Mouse (Mus musculus): Measurements from ENCODE around the gene Ptpn5. TPM values are rescaled to one million over a fixed set of nuclear protein-coding genes. Genes with fewer than 3 reads are reported as not detected.

The Ptpn5 gene
- polyA plus RNA-seq, 1 experiment from 2014 or later = 2.3 TPM

- Histone ChIP-seq H3K4me2 (ENCODE audit: low read length) (no peak overlapping the region), H3K27ac (ENCODE audit: low read depth) (no peak overlapping the region), H3K9ac (ENCODE audit: low read length) (no peak overlapping the region), H3K36me3 (ENCODE audit: control insufficient read depth, insufficient read depth, low read length) (no peaks in the 10 kb centered on the region), H3K4me1 (replicated peaks; ENCODE audit: control insufficient read depth, insufficient read depth, low read length) (no peaks in the 10 kb centered on the region), H3K27me3 (replicated peaks; ENCODE audit: control insufficient read depth, insufficient read depth, low read length) (no peaks in the 10 kb centered on the region), H3K9me3 (ENCODE audit: control insufficient read depth, low read length) (no peaks in the 10 kb centered on the region), H3K4me3 (ENCODE audit: low read depth, low read length) (no peak overlapping the region)
- DNase-seq (ENCODE audit: low spot score) = no peak
- no peak for ATAC-seq (replicated peaks; ENCODE audit: low FRiP score, low TSS enrichment, low read depth)
Measured at GRCm38 (mm10) chr7:47106949-47107348, 26.5 kb downstream of the Ptpn5 start.

GRCm38 (mm10) chr7:47103671-47104414, 29.6 kb downstream of the Ptpn5 start:
- Histone ChIP-seq H3K4me3 (ENCODE audit: low read depth, low read length) (no peak overlapping the region), H3K9me3 (ENCODE audit: control insufficient read depth, low read length) (no peaks in the 10 kb centered on the region), H3K9ac (ENCODE audit: low read length) (no peak overlapping the region), H3K27me3 (replicated peaks; ENCODE audit: control insufficient read depth, insufficient read depth, low read length) (no peaks in the 10 kb centered on the region), H3K27ac (ENCODE audit: low read depth) (no peak overlapping the region), H3K36me3 (ENCODE audit: control insufficient read depth, insufficient read depth, low read length) (no peaks in the 10 kb centered on the region), H3K4me1 (replicated peaks; ENCODE audit: control insufficient read depth, insufficient read depth, low read length) (no peaks in the 10 kb centered on the region), H3K4me2 (ENCODE audit: low read length) (no peak overlapping the region)
- no peak for DNase-seq (ENCODE audit: low spot score)
- ATAC-seq (replicated peaks; ENCODE audit: low FRiP score, low TSS enrichment, low read depth) = no peak
- WGBS = 67% methylated on average over 1 of the region's 1 CpGs

DNA sequence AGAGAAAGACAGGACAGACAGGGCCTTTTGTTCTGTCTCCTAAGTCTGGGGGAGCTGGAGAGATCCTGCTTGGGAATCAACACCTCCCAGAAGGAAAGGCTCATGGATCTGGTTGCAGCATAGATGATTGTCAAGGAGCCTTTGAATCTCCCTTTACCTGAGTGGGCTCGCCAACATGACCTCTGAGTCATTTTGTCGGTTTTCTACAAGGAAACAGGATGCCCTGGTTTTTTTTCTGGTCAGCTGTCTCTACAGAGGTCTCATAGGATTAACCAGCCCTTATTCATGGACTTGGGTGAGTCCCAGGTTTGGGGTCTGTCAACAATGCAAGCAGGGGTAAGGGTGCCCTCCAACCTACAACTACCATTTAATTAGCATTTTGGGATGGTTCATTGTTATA, 30.5 kb downstream of the Ptpn5 start:
- Histone ChIP-seq H3K27me3 (replicated peaks; ENCODE audit: control insufficient read depth, insufficient read depth, low read length) (no peaks in the 10 kb centered on the region), H3K4me2 (ENCODE audit: low read length) (no peak overlapping the region), H3K27ac (ENCODE audit: low read depth) (no peak overlapping the region), H3K4me1 (replicated peaks; ENCODE audit: control insufficient read depth, insufficient read depth, low read length) (no peaks in the 10 kb centered on the region), H3K4me3 (ENCODE audit: low read depth, low read length) (no peak overlapping the region), H3K9me3 (ENCODE audit: control insufficient read depth, low read length) (no peaks in the 10 kb centered on the region), H3K9ac (ENCODE audit: low read length) (no peak overlapping the region), H3K36me3 (ENCODE audit: control insufficient read depth, insufficient read depth, low read length) (no peaks in the 10 kb centered on the region)
- 61% methylated on average over 2 of the region's 2 CpGs for WGBS
- DNase-seq (ENCODE audit: low spot score) = no peak
- no peak for ATAC-seq (replicated peaks; ENCODE audit: low FRiP score, low TSS enrichment, low read depth)

DNA sequence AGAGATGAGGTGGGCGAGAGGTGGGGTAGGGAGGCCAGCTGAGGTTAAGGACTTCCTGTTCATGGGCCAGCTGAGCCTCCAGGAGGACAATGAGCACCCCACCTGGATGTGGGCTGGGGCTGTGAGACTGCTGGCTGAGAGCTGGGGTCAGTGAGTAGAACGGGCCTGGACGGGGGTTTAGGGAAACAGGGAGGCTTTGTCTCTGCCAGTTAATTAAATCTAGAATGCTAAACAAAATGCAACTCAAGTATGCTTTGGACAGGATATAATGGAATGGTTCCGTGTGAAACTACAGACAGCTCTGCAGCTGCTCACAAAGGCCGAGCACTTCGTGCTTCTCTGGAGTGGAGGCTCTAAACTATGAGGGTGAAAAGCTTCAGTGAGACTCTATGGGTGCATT, 32.9 kb downstream of the Ptpn5 start:
- no peak for ATAC-seq (replicated peaks; ENCODE audit: low FRiP score, low TSS enrichment, low read depth)
- no peak overlapping the region for H3K27ac ChIP-seq (ENCODE audit: low read depth)
- WGBS = 71% methylated on average over 6 of the region's 6 CpGs

DNA sequence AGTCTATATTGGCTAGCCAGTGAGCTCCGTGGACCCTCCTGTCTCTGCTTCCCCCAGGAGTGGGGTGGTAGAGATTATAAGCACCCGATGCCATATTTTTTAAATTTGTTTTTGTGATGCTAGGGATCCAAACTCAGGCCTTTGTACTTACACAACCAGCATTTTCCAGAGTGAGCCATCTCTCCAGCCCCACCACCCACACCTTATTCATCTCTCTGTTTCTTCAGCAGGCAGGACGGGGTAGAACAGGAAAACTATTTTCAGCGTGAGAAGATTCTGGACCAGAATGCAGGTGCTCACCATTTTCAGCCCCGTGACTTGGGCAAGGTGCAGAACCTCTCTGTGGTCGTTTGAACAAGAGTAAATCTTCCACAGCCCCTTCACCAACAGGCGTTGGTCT, 34.2 kb downstream of the Ptpn5 start:
- Histone ChIP-seq H3K9ac (ENCODE audit: low read length) (no peak overlapping the region), H3K4me2 (ENCODE audit: low read length) (no peak overlapping the region), H3K9me3 (ENCODE audit: control insufficient read depth, low read length) (no peaks in the 10 kb centered on the region), H3K36me3 (ENCODE audit: control insufficient read depth, insufficient read depth, low read length) (no peaks in the 10 kb centered on the region), H3K4me3 (ENCODE audit: low read depth, low read length) (no peak overlapping the region), H3K27ac (ENCODE audit: low read depth) (no peak overlapping the region), H3K4me1 (replicated peaks; ENCODE audit: control insufficient read depth, insufficient read depth, low read length) (no peaks in the 10 kb centered on the region), H3K27me3 (replicated peaks; ENCODE audit: control insufficient read depth, insufficient read depth, low read length) (no peaks in the 10 kb centered on the region)
- ATAC-seq (replicated peaks; ENCODE audit: low FRiP score, low TSS enrichment, low read depth) (no peak), DNase-seq (ENCODE audit: low spot score) (no peak)
- 83% methylated on average over 7 of the region's 7 CpGs for WGBS

More for the DNA sequence above, 32.9 kb downstream of the Ptpn5 start:
- H3K9me3 ChIP-seq (ENCODE audit: control insufficient read depth, low read length) = no peaks in the 10 kb centered on the region
- no peak overlapping the region for H3K4me3 ChIP-seq (ENCODE audit: low read depth, low read length)
- no peak overlapping the region for H3K9ac ChIP-seq (ENCODE audit: low read length)
- H3K36me3 ChIP-seq (ENCODE audit: control insufficient read depth, insufficient read depth, low read length) = no peaks in the 10 kb centered on the region
- DNase-seq (ENCODE audit: low spot score) = no peak
- no peak overlapping the region for H3K4me2 ChIP-seq (ENCODE audit: low read length)
- no peaks in the 10 kb centered on the region for H3K27me3 ChIP-seq (replicated peaks; ENCODE audit: control insufficient read depth, insufficient read depth, low read length)
- H3K4me1 ChIP-seq (replicated peaks; ENCODE audit: control insufficient read depth, insufficient read depth, low read length) = no peaks in the 10 kb centered on the region

DNA sequence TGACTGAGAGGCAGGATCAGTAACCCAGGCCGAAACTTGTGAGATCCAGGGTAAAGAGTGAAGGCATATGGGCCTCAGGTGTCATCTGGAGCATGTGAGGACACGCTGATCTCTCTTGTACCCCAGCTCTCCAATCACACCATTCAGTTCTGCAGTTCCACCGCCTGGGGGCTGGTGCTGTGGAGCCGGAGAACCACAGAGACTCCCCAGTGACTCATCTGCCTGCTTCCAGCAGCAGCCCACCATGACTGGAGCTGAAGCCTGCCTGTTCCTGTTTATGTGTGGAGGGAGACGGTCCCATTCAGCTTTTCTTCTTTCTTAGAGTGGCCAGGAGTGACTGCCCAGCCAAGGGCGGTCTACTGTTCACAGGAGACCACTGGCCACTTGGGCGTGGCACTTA, 35.4 kb downstream of the Ptpn5 start:
- Histone ChIP-seq H3K4me2 (ENCODE audit: low read length) (no peak overlapping the region), H3K27me3 (replicated peaks; ENCODE audit: control insufficient read depth, insufficient read depth, low read length) (no peaks in the 10 kb centered on the region), H3K9ac (ENCODE audit: low read length) (no peak overlapping the region), H3K36me3 (ENCODE audit: control insufficient read depth, insufficient read depth, low read length) (no peaks in the 10 kb centered on the region), H3K27ac (ENCODE audit: low read depth) (no peak overlapping the region), H3K9me3 (ENCODE audit: control insufficient read depth, low read length) (no peaks in the 10 kb centered on the region), H3K4me3 (ENCODE audit: low read depth, low read length) (no peak overlapping the region), H3K4me1 (replicated peaks; ENCODE audit: control insufficient read depth, insufficient read depth, low read length) (no peaks in the 10 kb centered on the region)
- ATAC-seq (replicated peaks; ENCODE audit: low FRiP score, low TSS enrichment, low read depth) (no peak), DNase-seq (ENCODE audit: low spot score) (no peak)
- 66% methylated on average over 7 of the region's 7 CpGs for WGBS

- WGBS = 58% methylated on average over 2 of the region's 2 CpGs
- Histone ChIP-seq H3K4me2 (ENCODE audit: low read length) (no peak overlapping the region), H3K9me3 (ENCODE audit: control insufficient read depth, low read length) (no peaks in the 10 kb centered on the region), H3K9ac (ENCODE audit: low read length) (no peak overlapping the region), H3K27ac (ENCODE audit: low read depth) (no peak overlapping the region), H3K27me3 (replicated peaks; ENCODE audit: control insufficient read depth, insufficient read depth, low read length) (no peaks in the 10 kb centered on the region), H3K4me1 (replicated peaks; ENCODE audit: control insufficient read depth, insufficient read depth, low read length) (no peaks in the 10 kb centered on the region), H3K36me3 (ENCODE audit: control insufficient read depth, insufficient read depth, low read length) (no peaks in the 10 kb centered on the region), H3K4me3 (ENCODE audit: low read depth, low read length) (no peak overlapping the region)
- no peak for DNase-seq (ENCODE audit: low spot score)
- ATAC-seq (replicated peaks; ENCODE audit: low FRiP score, low TSS enrichment, low read depth) = peak; percentile 60; the same call in 1 of the 2 replicates
Measured at GRCm38 (mm10) chr7:47094969-47095368, 38.5 kb downstream of the Ptpn5 start.

GRCm38 (mm10) chr7:47093935-47094334, 39.5 kb downstream of the Ptpn5 start:
- ATAC-seq (replicated peaks; ENCODE audit: low FRiP score, low TSS enrichment, low read depth) (no peak), DNase-seq (ENCODE audit: low spot score) (no peak)
- Histone ChIP-seq H3K9ac (ENCODE audit: low read length) (no peak overlapping the region), H3K27ac (ENCODE audit: low read depth) (no peak overlapping the region), H3K27me3 (replicated peaks; ENCODE audit: control insufficient read depth, insufficient read depth, low read length) (no peaks in the 10 kb centered on the region), H3K9me3 (ENCODE audit: control insufficient read depth, low read length) (no peaks in the 10 kb centered on the region), H3K4me2 (ENCODE audit: low read length) (no peak overlapping the region), H3K4me1 (replicated peaks; ENCODE audit: control insufficient read depth, insufficient read depth, low read length) (no peaks in the 10 kb centered on the region), H3K4me3 (ENCODE audit: low read depth, low read length) (no peak overlapping the region), H3K36me3 (ENCODE audit: control insufficient read depth, insufficient read depth, low read length) (no peaks in the 10 kb centered on the region)
- WGBS = 88% methylated on average over 5 of the region's 5 CpGs

DNA sequence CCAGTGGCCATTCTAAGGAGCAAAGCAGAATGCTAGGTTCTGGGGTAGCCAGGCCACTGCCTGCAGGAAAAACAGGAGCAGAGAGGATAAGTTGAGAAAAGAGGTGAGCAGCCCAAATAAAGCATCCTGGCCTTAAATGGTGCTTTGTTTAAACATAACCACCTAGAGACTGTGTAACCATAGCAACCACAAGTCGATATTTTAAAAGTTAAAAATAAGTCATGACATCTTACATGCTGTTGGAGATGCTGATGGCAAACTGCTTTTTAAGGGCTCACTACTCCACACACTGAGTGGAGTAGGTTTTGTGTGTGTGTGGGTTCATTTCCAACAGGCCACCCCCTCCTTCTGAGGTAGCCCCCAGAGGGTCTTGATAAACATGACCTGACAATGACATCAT, 48.4 kb downstream of the Ptpn5 start:
- H3K27ac ChIP-seq (ENCODE audit: low read depth) = no peak overlapping the region
- H3K9me3 ChIP-seq (ENCODE audit: control insufficient read depth, low read length) = no peaks in the 10 kb centered on the region

More for the DNA sequence above, 48.4 kb downstream of the Ptpn5 start:
- DNase-seq (ENCODE audit: low spot score) (no peak), ATAC-seq (replicated peaks; ENCODE audit: low FRiP score, low TSS enrichment, low read depth) (no peak)
- Histone ChIP-seq H3K36me3 (ENCODE audit: control insufficient read depth, insufficient read depth, low read length) (no peaks in the 10 kb centered on the region), H3K4me1 (replicated peaks; ENCODE audit: control insufficient read depth, insufficient read depth, low read length) (no peaks in the 10 kb centered on the region), H3K9ac (ENCODE audit: low read length) (no peak overlapping the region), H3K4me3 (ENCODE audit: low read depth, low read length) (no peak overlapping the region), H3K27me3 (replicated peaks; ENCODE audit: control insufficient read depth, insufficient read depth, low read length) (no peaks in the 10 kb centered on the region), H3K4me2 (ENCODE audit: low read length) (no peak overlapping the region)
- WGBS = 50% methylated on average over 1 of the region's 1 CpGs

All from intestine, embryonic 14.5 days (tissue).